Mouse (Mus musculus): ENCODE results near the gene Mpzl1. TPM values are rescaled to one million over a fixed set of nuclear protein-coding genes. Genes with fewer than 3 reads are reported as not detected.

Gene Mpzl1
- polyA plus RNA-seq, 1 experiment, result 2.8 TPM

DNA sequence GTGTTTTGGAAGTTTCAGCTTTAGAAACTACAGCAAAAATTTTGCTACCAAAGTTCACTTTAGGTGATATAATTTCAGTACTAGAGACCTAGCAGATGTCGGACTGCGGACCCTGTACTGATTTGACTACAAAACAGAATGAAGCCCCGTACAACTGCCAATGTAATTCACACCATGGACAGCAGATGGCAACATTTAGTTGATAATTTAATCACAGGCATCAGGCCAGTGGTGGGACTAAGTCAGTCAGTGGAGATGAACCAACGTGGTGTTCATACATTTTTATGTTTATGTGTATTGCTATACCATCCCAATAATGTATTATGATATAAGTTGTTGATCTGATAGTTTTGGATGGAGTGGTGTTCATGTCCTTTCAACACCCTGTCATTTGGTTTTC is 26.4 kb upstream of the Mpzl1 start:
- Histone ChIP-seq H3K27ac (ENCODE audit: insufficient read depth, low read depth, low read length) (no peak overlapping the region), H3K4me3 (ENCODE audit: insufficient read depth, low read length) (no peak overlapping the region), H3K4me1 (ENCODE audit: control insufficient read depth, insufficient read depth, low read length) (0 out of 2 replicates have a peak, but pooled peaks cover under 1% of the 10 kb centered on the region)
- TF ChIP-seq CTCF (IDR thresholded peaks at IDR 0.05; ENCODE audit: low read depth, low read length) (no peak), POLR2A (IDR thresholded peaks at IDR 0.05; ENCODE audit: borderline replicate concordance, low read depth, low read length) (no peak)

- H3K27ac ChIP-seq (ENCODE audit: insufficient read depth, low read depth, low read length), result no peak overlapping the region
- H3K4me3 ChIP-seq (ENCODE audit: insufficient read depth, low read length), result no peak overlapping the region
- TF ChIP-seq POLR2A (IDR thresholded peaks at IDR 0.05; ENCODE audit: borderline replicate concordance, low read depth, low read length), result no peak
- TF ChIP-seq CTCF (IDR thresholded peaks at IDR 0.05; ENCODE audit: low read depth, low read length), result peak; percentile 81
- H3K4me1 ChIP-seq (ENCODE audit: control insufficient read depth, insufficient read depth, low read length), result peaks cover 5% of the 10 kb centered on the region
These were observed 24.3 kb upstream of the Mpzl1 start for GRCm38 (mm10) chr1:165658602-165659001.

DNA sequence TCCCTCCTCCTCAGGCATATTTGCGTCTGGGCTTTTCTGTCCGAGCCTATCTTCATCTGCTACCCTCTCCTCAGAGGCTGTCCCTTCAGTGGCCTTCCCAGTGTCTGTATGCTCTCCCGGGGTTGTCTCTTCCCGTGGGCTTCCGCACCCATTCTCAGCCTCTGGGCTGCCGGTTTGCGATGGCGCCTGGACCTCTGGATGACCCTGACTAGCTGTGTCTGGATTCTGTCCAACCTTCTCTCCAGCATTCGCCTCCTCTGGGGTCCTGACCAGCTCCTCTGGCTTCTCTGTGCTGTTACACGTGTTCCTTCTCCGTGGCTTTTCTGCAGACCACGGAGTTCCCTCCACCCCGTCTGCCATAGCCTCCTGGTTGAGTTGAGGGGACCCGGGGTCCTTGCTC is 21.1 kb upstream of the Mpzl1 start:
- Histone ChIP-seq H3K4me3 (ENCODE audit: insufficient read depth, low read length) (no peak overlapping the region), H3K4me1 (ENCODE audit: control insufficient read depth, insufficient read depth, low read length) (peaks cover 25% of the 10 kb centered on the region), H3K27ac (ENCODE audit: insufficient read depth, low read depth, low read length) (no peak overlapping the region)
- TF ChIP-seq CTCF (IDR thresholded peaks at IDR 0.05; ENCODE audit: low read depth, low read length) (no peak), POLR2A (IDR thresholded peaks at IDR 0.05; ENCODE audit: borderline replicate concordance, low read depth, low read length) (no peak)

DNA sequence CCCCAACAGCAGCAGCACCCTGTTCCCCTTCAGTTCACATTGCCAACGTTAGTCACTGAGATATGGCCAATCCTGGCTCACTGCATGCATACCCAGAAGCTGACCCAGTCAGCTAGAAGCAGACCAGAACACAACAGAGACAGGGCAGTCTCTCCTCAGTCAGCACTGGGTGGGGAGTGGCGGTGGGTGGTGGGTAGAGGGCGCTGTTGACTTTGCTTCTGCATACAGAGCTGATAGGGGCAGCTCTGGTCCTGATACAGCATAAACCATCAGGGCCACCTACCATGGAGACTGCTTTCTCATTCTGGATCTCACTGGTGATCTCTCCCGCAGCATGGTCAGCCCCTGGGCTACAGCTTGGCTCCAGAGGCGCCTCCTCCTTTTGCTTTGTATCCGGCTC is 20.7 kb upstream of the Mpzl1 start:
- Histone ChIP-seq H3K27ac (ENCODE audit: insufficient read depth, low read depth, low read length) (no peak overlapping the region), H3K4me3 (ENCODE audit: insufficient read depth, low read length) (no peak overlapping the region), H3K4me1 (ENCODE audit: control insufficient read depth, insufficient read depth, low read length) (peaks cover 27% of the 10 kb centered on the region)
- no peak for TF ChIP-seq POLR2A (IDR thresholded peaks at IDR 0.05; ENCODE audit: borderline replicate concordance, low read depth, low read length)
- TF ChIP-seq CTCF (IDR thresholded peaks at IDR 0.05; ENCODE audit: low read depth, low read length), result peak; percentile 26; the same call in 1 of the 2 replicates

DNA sequence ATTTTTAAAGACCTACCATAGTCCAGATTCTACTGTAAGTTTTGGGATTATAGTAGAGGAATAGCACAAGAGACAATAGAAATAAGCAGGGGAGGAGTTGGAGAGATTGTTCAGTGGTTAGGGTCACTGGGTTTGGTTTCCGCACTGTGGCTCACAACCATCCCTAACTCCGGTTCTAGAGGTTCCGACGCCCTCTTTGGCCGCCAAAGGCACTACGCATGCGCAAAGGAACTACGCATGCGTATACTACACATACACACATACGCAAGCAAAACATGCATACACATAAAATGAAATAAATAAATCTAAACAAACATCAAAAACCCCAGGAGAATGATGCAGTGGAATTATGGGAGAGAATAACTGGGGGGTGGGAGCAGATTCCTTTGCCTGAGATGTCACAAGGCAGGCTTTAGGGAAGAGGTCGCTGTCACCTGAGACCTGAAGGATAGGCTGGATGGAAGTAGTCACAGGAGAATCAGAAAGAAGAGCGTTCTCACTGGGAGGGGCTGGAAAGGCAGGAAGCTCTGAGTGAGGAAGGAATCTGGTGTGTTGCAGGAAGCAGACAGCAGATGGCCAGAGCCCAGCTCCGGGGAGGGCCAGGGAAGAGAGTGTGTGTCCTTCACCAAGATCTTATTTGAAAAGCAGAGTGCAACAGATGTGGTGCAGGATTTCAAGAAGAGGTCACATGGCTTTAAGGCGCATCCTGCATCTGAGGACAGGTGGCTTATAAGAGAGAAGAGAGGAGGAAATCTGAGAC is 19.0 kb upstream of the Mpzl1 start:
- TF ChIP-seq POLR2A (IDR thresholded peaks at IDR 0.05; ENCODE audit: borderline replicate concordance, low read depth, low read length) (no peak), CTCF (IDR thresholded peaks at IDR 0.05; ENCODE audit: low read depth, low read length) (no peak)
- H3K4me1 ChIP-seq (ENCODE audit: control insufficient read depth, insufficient read depth, low read length), result peaks cover 27% of the 10 kb centered on the region
- H3K27ac ChIP-seq (ENCODE audit: insufficient read depth, low read depth, low read length), result no peak overlapping the region
- no peak overlapping the region for H3K4me3 ChIP-seq (ENCODE audit: insufficient read depth, low read length)

GRCm38 (mm10) chr1:165652507-165652906 is 18.2 kb upstream of the Mpzl1 start:
- peaks cover 27% of the 10 kb centered on the region for H3K4me1 ChIP-seq (ENCODE audit: control insufficient read depth, insufficient read depth, low read length)
- H3K4me3 ChIP-seq (ENCODE audit: insufficient read depth, low read length), result no peak overlapping the region
- no peak for TF ChIP-seq CTCF (IDR thresholded peaks at IDR 0.05; ENCODE audit: low read depth, low read length)
- no peak for TF ChIP-seq POLR2A (IDR thresholded peaks at IDR 0.05; ENCODE audit: borderline replicate concordance, low read depth, low read length)
- no peak overlapping the region for H3K27ac ChIP-seq (ENCODE audit: insufficient read depth, low read depth, low read length)

GRCm38 (mm10) chr1:165651158-165651557 is 16.8 kb upstream of the Mpzl1 start:
- Histone ChIP-seq H3K27ac (ENCODE audit: insufficient read depth, low read depth, low read length) (peak overlapping the region; percentile 65), H3K4me1 (ENCODE audit: control insufficient read depth, insufficient read depth, low read length) (peaks cover 27% of the 10 kb centered on the region), H3K4me3 (ENCODE audit: insufficient read depth, low read length) (no peak overlapping the region)
- TF ChIP-seq POLR2A (IDR thresholded peaks at IDR 0.05; ENCODE audit: borderline replicate concordance, low read depth, low read length) (no peak), CTCF (IDR thresholded peaks at IDR 0.05; ENCODE audit: low read depth, low read length) (no peak)

DNA sequence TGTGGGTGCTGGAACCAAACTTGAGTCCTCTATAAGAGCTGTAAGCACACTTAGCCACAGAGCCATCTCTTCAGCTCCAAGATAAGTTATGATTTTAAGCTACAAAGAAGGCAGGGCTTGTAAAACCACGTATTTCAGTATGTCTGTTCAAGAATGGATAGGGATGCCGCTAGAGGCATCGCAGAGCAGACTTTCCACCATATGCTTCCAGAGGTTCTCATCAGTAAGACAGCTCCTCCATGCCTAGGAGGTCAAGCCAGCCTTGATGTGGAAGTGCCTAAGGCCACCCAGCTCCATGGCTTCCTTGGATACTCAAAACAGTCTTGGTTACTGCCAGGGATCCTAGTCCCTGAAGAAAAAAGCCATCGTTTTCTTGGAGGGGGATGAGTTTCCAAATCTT is 10.8 kb upstream of the Mpzl1 start:
- H3K4me3 ChIP-seq (ENCODE audit: insufficient read depth, low read length), result no peak overlapping the region
- peaks cover 24% of the 10 kb centered on the region for H3K4me1 ChIP-seq (ENCODE audit: control insufficient read depth, insufficient read depth, low read length)
- TF ChIP-seq CTCF (IDR thresholded peaks at IDR 0.05; ENCODE audit: low read depth, low read length) (no peak), POLR2A (IDR thresholded peaks at IDR 0.05; ENCODE audit: borderline replicate concordance, low read depth, low read length) (no peak)
- H3K27ac ChIP-seq (ENCODE audit: insufficient read depth, low read depth, low read length), result no peak overlapping the region

- no peak overlapping the region for H3K4me3 ChIP-seq (ENCODE audit: insufficient read depth, low read length)
- H3K27ac ChIP-seq (ENCODE audit: insufficient read depth, low read depth, low read length), result no peak overlapping the region
- TF ChIP-seq CTCF (IDR thresholded peaks at IDR 0.05; ENCODE audit: low read depth, low read length), result no peak
- TF ChIP-seq POLR2A (IDR thresholded peaks at IDR 0.05; ENCODE audit: borderline replicate concordance, low read depth, low read length), result no peak
- H3K4me1 ChIP-seq (ENCODE audit: control insufficient read depth, insufficient read depth, low read length), result peaks cover 28% of the 10 kb centered on the region
These were observed 9.4 kb upstream of the Mpzl1 start for GRCm38 (mm10) chr1:165643735-165644134.

DNA sequence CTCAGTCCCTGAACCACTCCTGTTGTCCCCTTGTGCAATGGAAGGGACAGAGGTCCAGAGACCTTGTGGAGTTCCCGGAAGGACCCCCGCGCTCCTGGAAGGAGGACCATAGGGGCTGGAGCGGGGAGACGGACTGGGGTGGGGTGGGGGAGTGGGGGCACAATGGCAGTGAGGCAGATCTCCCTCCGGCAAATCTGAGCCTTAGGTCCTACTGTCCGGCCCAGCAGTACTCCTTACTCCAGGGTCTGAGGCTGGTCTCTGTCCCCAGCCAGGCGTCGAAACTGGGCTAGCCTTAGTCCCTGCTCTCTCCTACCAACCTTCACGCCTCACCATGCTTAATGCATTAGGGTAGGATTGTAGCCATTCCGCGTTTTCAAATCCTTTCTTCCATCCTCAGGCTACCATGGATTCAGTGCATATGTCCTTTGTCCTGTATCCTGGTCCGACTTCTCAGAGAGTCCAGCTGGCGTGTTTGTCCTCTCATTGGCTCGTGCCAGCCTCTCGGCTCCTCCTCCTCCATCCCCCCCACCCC is 8.5 kb upstream of the Mpzl1 start:
- peak overlapping the region; percentile 72 for H3K4me3 ChIP-seq (ENCODE audit: insufficient read depth, low read length)
- H3K27ac ChIP-seq (ENCODE audit: insufficient read depth, low read depth, low read length), result peak overlapping the region; percentile 59
- H3K4me1 ChIP-seq (ENCODE audit: control insufficient read depth, insufficient read depth, low read length), result peaks cover 28% of the 10 kb centered on the region
- TF ChIP-seq POLR2A (IDR thresholded peaks at IDR 0.05; ENCODE audit: borderline replicate concordance, low read depth, low read length) (no peak), CTCF (IDR thresholded peaks at IDR 0.05; ENCODE audit: low read depth, low read length) (no peak)
